Mouse (Mus musculus) kidney, postnatal 0 days (tissue): ENCODE measurements at regions not wholly inside any gene's neighbourhood (a gene's known extent, or its start where the extent isn't known, plus 50 kb on each side); places are given as distances from the start of the nearest gene placed in this dataset.

Experiments used
- ATAC-seq: fragments of 200-750 bp; cut with Nextera tagmentation; replicated peaks from 2 replicates; pipeline ENCODE4 v1.8.0; 2017; ENCODE audit warnings: low read depth, moderate number of reproducible peaks, moderate TSS enrichment, moderate library complexity; ENCODE audit not compliant: low FRiP score
- DNase-seq: peaks from one replicate; pipeline ENCODE4 v3.0.0-alpha.2; 2016; ENCODE audit warnings: low spot score
- H3K27ac ChIP-seq: fragments of 300-500 bp; sonication (generic); 2 replicates; pipeline ENCODE4 v1.5.1; 2014; ENCODE audit warnings: mild to moderate bottlenecking
- H3K27me3 ChIP-seq: fragments of 300-500 bp; sonication (generic); 2 replicates; pipeline ENCODE4 v1.6.1; 2014; ENCODE audit warnings: low read length, mixed read lengths; ENCODE audit not compliant: insufficient read depth
- H3K36me3 ChIP-seq: fragments of 300-500 bp; sonication (generic); 2 replicates; pipeline ENCODE4 v1.6.1; 2014; ENCODE audit warnings: low read length, mixed read lengths; ENCODE audit not compliant: insufficient read depth
- H3K4me1 ChIP-seq: fragments of 300-500 bp; sonication (generic); replicated peaks from 2 replicates; pipeline ENCODE4 v1.6.1; 2014; ENCODE audit warnings: antibody characterized with exemption, low read length, mixed read lengths; ENCODE audit not compliant: insufficient read depth
- H3K4me2 ChIP-seq: fragments of 300-500 bp; sonication (generic); 2 replicates; pipeline ENCODE4 v1.6.1; 2014; ENCODE audit warnings: mild to moderate bottlenecking, low read length, moderate library complexity, mixed read lengths
- H3K4me3 ChIP-seq: fragments of 300-500 bp; sonication (generic); replicated peaks from 2 replicates; pipeline ENCODE4 v1.5.1; 2014; ENCODE audit warnings: low read depth, low read length
- H3K9ac ChIP-seq: fragments of 300-500 bp; sonication (generic); 2 replicates; pipeline ENCODE4 v1.6.1; 2014; ENCODE audit warnings: low read depth, low read length
- H3K9me3 ChIP-seq: fragments of 300-500 bp; sonication (generic); replicated peaks from 2 replicates; pipeline ENCODE4 v1.6.1; 2016; ENCODE audit warnings: low read length, inconsistent platforms, mixed read lengths
- CTCF ChIP-seq: IDR thresholded peaks from 2 replicates; pipeline ENCODE4 v1.5.1; 2016; ENCODE audit warnings: antibody characterized with exemption, low read depth, mild to moderate bottlenecking, moderate library complexity
- WGBS: fragments of 180-500 bp; shearing (Covaris S2); extraction: QIAGEN DNeasy Blood & Tissue Kit; methylation state at CpG from one replicate; pipeline ENCODE4 v1.1.7; 2014; 5-methylcytosine and 5-hydroxymethylcytosine counted together

DNA sequence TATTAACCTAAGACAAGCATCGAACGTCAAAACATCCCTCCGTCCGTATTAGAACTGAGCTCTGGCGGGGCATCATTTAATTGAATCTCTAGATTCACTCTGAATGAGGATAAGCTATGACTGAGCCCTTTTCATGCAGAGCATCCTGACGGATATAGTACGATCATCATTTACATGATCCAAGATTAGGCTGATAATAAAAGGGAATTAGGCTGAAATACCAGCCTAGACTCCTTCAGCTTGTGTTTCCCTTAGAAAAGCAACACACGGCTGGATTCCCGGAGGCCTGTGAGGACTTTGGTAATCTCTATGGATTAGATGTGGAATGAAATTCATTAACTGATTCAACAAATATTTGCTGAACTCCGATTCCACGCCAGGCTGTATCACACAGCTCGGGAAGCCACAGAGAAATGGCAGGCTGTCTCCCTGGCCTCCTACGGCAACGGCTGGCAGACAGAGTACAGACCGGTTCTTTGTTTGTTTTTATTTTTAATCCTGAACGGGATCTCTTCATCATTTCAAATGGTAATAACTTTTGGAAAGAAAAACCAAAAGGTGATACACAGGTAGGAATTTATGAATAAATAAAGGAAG, 62.3 kb upstream of the Rap1b start:
- H3K4me3 ChIP-seq, result no peak overlapping the region
- no peaks in the 10 kb centered on the region for H3K36me3 ChIP-seq
- no peaks in the 10 kb centered on the region for H3K27me3 ChIP-seq
- TF ChIP-seq CTCF, result no peak
- no peak overlapping the region for H3K27ac ChIP-seq
- no peak overlapping the region for H3K4me2 ChIP-seq
- H3K4me1 ChIP-seq, result no peaks in the 10 kb centered on the region
- ATAC-seq (no peak), DNase-seq (no peak)
- H3K9me3 ChIP-seq, result no peaks in the 10 kb centered on the region
- WGBS, result 83% methylated on average over 16 of the region's 16 CpGs
- H3K9ac ChIP-seq, result no peak overlapping the region

DNA sequence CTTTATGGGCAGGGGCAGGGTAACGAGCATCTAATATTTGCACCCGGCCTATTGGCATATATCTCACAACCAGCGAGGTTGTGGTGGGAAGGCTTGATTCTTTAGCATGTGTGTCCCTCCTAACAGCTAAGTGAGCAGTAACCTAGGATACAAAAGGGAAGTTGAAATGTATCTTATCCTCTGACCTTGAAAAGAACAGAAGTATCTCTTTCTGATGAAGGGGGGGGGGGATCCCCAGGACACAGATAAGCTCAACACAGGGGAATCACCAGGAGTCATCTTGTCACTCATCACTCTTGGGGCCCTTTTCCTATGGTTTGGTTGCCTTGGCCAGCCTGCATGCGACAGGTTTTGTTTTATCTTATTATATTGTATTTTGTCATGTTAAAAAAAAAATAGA, 63.3 kb upstream of the Rap1b start:
- no peak for ATAC-seq
- no peak for DNase-seq
- no peak overlapping the region for H3K27ac ChIP-seq
- H3K9ac ChIP-seq, result no peak overlapping the region
- no peak overlapping the region for H3K4me3 ChIP-seq
- no peaks in the 10 kb centered on the region for H3K4me1 ChIP-seq
- no peaks in the 10 kb centered on the region for H3K27me3 ChIP-seq
- 88% methylated on average over 4 of the region's 4 CpGs for WGBS
- H3K9me3 ChIP-seq, result no peaks in the 10 kb centered on the region
- TF ChIP-seq CTCF, result no peak
- H3K4me2 ChIP-seq, result no peak overlapping the region
- H3K36me3 ChIP-seq, result no peaks in the 10 kb centered on the region

GRCm38 (mm10) chr10:117909811-117910239, 64.0 kb upstream of the Rap1b start:
- no peaks in the 10 kb centered on the region for H3K9me3 ChIP-seq
- DNase-seq, result no peak

GRCm38 (mm10) chr10:117910426-117910825, 64.6 kb upstream of the Rap1b start:
- no peak for ATAC-seq
- no peaks in the 10 kb centered on the region for H3K27me3 ChIP-seq
- no peak for TF ChIP-seq CTCF

More at GRCm38 (mm10) chr10:117909811-117910239, 64.0 kb upstream of the Rap1b start:
- Histone ChIP-seq H3K27me3 (no peaks in the 10 kb centered on the region), H3K4me3 (no peak overlapping the region), H3K9ac (no peak overlapping the region), H3K4me1 (no peaks in the 10 kb centered on the region), H3K27ac (no peak overlapping the region), H3K36me3 (no peaks in the 10 kb centered on the region), H3K4me2 (no peak overlapping the region)
- ATAC-seq, result no peak
- 60% methylated on average over 11 of the region's 11 CpGs for WGBS
- TF ChIP-seq CTCF, result no peak

GRCm38 (mm10) chr10:117915011-117915735, 69.3 kb upstream of the Rap1b start:
- 86% methylated on average over 4 of the region's 4 CpGs for WGBS
- no peak for ATAC-seq

More at GRCm38 (mm10) chr10:117910426-117910825, 64.6 kb upstream of the Rap1b start:
- 87% methylated on average over 7 of the region's 7 CpGs for WGBS
- Histone ChIP-seq H3K4me1 (no peaks in the 10 kb centered on the region), H3K4me2 (no peak overlapping the region), H3K36me3 (no peaks in the 10 kb centered on the region), H3K9me3 (no peaks in the 10 kb centered on the region), H3K4me3 (no peak overlapping the region), H3K9ac (no peak overlapping the region), H3K27ac (no peak overlapping the region)
- DNase-seq, result no peak

DNA sequence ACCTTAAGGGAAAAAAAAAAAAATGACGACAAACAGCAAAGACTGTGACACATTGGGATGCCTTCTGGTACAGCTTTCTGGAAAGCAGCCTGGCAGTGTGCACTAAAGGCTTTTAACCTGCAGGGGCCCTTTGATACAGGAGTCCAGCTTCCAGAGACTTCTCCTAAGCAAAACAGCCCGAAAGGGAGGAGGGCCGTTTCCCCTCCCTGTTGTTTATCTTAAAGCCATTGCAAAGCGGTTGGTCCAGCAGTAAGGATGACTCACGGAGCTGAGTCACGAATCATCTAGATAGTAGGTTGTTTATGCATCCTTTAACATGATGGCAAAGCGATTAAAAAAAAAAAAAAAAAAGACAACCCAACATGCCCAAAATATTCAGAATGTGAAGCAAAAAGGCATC, 70.4 kb upstream of the Rap1b start:
- no peak overlapping the region for H3K27ac ChIP-seq
- no peak overlapping the region for H3K4me2 ChIP-seq
- H3K4me1 ChIP-seq, result no peaks in the 10 kb centered on the region
- no peak for ATAC-seq
- DNase-seq, result peak; percentile 42
- peak; percentile 18; the same call in 1 of the 2 replicates for TF ChIP-seq CTCF
- no peaks in the 10 kb centered on the region for H3K36me3 ChIP-seq
- no peaks in the 10 kb centered on the region for H3K9me3 ChIP-seq
- H3K27me3 ChIP-seq, result no peaks in the 10 kb centered on the region
- 29% methylated on average over 7 of the region's 7 CpGs for WGBS
- no peak overlapping the region for H3K4me3 ChIP-seq
- no peak overlapping the region for H3K9ac ChIP-seq

More at GRCm38 (mm10) chr10:117915011-117915735, 69.3 kb upstream of the Rap1b start:
- Histone ChIP-seq H3K4me2 (no peak overlapping the region), H3K9ac (no peak overlapping the region), H3K9me3 (no peaks in the 10 kb centered on the region), H3K27me3 (no peaks in the 10 kb centered on the region), H3K27ac (no peak overlapping the region), H3K4me3 (no peak overlapping the region), H3K4me1 (no peaks in the 10 kb centered on the region), H3K36me3 (no peaks in the 10 kb centered on the region)
- TF ChIP-seq CTCF, result no peak
- DNase-seq, result no peak
